Mouse (Mus musculus): ENCODE measurements at regions not wholly inside any gene's neighbourhood (a gene's known extent, or its start where the extent isn't known, plus 50 kb on each side); places are given as distances from the start of the nearest gene placed in this dataset.

DNA sequence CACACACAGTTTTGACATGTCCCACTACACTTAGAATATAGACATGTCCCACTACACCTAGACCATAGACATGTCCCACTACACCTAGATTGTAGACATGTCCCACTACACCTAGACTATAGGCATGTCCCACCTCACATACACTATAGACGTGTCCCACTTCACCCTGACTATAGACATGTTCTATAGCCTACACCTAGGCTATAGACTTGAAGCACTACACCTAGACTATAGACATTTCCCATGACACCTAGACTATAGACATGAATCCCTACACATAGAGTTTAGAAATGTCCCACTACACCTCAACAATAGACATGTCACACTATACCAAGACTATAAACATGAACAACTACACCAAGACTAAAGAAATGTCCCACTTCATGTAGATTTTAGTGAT lies 2580.9 kb downstream of the Gm37988 start:
- Histone ChIP-seq H3K36me3 (ENCODE audit: control insufficient read depth, insufficient read depth, low read length, poor library complexity, severe bottlenecking) (no peaks in the 10 kb centered on the region), H3K4me1 (ENCODE audit: control insufficient read depth, insufficient read depth, low read length) (no peaks in the 10 kb centered on the region), H3K4me3 (ENCODE audit: low read depth, low read length) (no peak overlapping the region), H3K9me3 (replicated peaks; ENCODE audit: control insufficient read depth, insufficient read depth, low read length, poor library complexity, severe bottlenecking) (no peaks in the 10 kb centered on the region; the same call in 1 of the 2 replicates), H3K9ac (ENCODE audit: low read depth, poor library complexity, severe bottlenecking) (no peak overlapping the region), H3K27ac (ENCODE audit: insufficient read depth, low read length) (no peak overlapping the region), H3K27me3 (ENCODE audit: control insufficient read depth, insufficient read depth, low read length, poor library complexity, severe bottlenecking) (no peaks in the 10 kb centered on the region)
- TF ChIP-seq EP300 (IDR thresholded peaks at IDR 0.05; ENCODE audit: insufficient read depth, low read depth, low read length), result no peak
- TF ChIP-seq POLR2A (IDR thresholded peaks at IDR 0.05; ENCODE audit: insufficient read depth, low read length), result no peak
- no peak for TF ChIP-seq CTCF (IDR thresholded peaks at IDR 0.05; ENCODE audit: low read depth, low read length)

DNA sequence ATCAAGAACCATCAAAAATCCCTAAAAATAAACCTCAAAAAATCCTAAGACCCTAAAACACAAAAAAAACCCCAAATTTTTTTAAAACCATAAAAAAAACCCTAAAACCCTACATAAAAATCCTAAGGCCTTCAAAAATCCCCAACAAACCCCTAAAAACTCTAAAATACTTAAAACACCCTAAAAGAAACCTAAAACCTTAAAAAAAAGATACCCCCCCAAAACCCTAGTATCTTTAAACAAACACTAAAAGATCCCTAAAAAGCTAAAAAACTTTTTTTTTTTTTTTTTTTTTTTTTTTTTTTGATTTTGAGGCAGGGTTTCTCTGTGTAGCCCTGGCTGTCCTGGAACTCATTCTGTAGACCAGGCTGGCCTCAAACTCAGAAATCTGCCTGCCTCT lies 2585.8 kb downstream of the Gm37988 start:
- TF ChIP-seq CTCF (IDR thresholded peaks at IDR 0.05; ENCODE audit: low read depth, low read length) (no peak), POLR2A (IDR thresholded peaks at IDR 0.05; ENCODE audit: insufficient read depth, low read length) (no peak), EP300 (IDR thresholded peaks at IDR 0.05; ENCODE audit: insufficient read depth, low read depth, low read length) (no peak)
- H3K9me3 ChIP-seq (replicated peaks; ENCODE audit: control insufficient read depth, insufficient read depth, low read length, poor library complexity, severe bottlenecking), result no peaks in the 10 kb centered on the region; the same call in 1 of the 2 replicates
- H3K4me1 ChIP-seq (ENCODE audit: control insufficient read depth, insufficient read depth, low read length), result no peaks in the 10 kb centered on the region

DNA sequence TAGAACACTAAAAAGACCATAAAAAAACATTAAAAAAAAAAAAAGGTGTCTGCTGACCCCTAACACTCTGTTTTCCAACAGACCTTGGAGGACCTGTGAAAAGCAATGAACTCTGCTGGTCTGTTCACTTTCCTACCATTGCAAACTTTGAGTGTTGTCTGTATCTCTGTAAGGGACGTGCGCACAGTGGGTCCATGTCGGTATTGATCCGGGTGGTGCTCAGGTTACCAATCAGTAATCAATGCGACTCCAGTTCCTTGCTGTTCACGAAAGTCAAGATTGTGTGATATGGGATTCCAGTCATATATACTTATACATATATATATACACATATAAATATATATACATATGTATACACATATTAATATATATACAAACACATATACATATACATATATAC lies 2586.5 kb downstream of the Gm37988 start:
- TF ChIP-seq EP300 (IDR thresholded peaks at IDR 0.05; ENCODE audit: insufficient read depth, low read depth, low read length) (no peak), POLR2A (IDR thresholded peaks at IDR 0.05; ENCODE audit: insufficient read depth, low read length) (no peak), CTCF (IDR thresholded peaks at IDR 0.05; ENCODE audit: low read depth, low read length) (no peak)
- H3K27ac ChIP-seq (ENCODE audit: insufficient read depth, low read length), result no peak overlapping the region
- H3K9me3 ChIP-seq (replicated peaks; ENCODE audit: control insufficient read depth, insufficient read depth, low read length, poor library complexity, severe bottlenecking), result no peaks in the 10 kb centered on the region; the same call in 1 of the 2 replicates
- H3K9ac ChIP-seq (ENCODE audit: low read depth, poor library complexity, severe bottlenecking), result no peak overlapping the region
- H3K4me1 ChIP-seq (ENCODE audit: control insufficient read depth, insufficient read depth, low read length), result no peaks in the 10 kb centered on the region
- no peaks in the 10 kb centered on the region for H3K27me3 ChIP-seq (ENCODE audit: control insufficient read depth, insufficient read depth, low read length, poor library complexity, severe bottlenecking)
- no peak overlapping the region for H3K4me3 ChIP-seq (ENCODE audit: low read depth, low read length)
- no peaks in the 10 kb centered on the region for H3K36me3 ChIP-seq (ENCODE audit: control insufficient read depth, insufficient read depth, low read length, poor library complexity, severe bottlenecking)

More for the DNA sequence above, 2585.8 kb downstream of the Gm37988 start:
- H3K36me3 ChIP-seq (ENCODE audit: control insufficient read depth, insufficient read depth, low read length, poor library complexity, severe bottlenecking), result no peaks in the 10 kb centered on the region
- no peak overlapping the region for H3K9ac ChIP-seq (ENCODE audit: low read depth, poor library complexity, severe bottlenecking)
- H3K27ac ChIP-seq (ENCODE audit: insufficient read depth, low read length), result no peak overlapping the region
- H3K27me3 ChIP-seq (ENCODE audit: control insufficient read depth, insufficient read depth, low read length, poor library complexity, severe bottlenecking), result no peaks in the 10 kb centered on the region
- H3K4me3 ChIP-seq (ENCODE audit: low read depth, low read length), result no peak overlapping the region

DNA sequence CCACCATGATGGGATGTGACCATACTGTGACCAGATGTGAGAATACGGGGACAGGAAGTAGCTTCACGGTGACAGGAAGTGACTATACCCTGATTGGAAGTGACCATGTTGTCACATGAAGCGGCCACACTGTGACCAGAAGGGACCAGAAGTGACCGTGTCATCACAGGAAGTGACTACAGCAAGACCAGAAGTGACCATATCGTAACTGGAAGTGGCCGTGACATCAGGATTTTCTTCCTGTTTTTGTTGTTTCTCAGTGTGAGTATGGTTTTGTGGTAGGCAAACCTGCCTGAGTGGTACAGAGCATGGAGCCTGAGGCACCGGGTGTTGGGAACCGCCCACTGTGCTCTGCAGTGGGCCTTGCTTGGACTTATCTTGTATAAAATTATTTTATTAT lies 2587.8 kb downstream of the Gm37988 start:
- no peak overlapping the region for H3K27ac ChIP-seq (ENCODE audit: insufficient read depth, low read length)
- no peak overlapping the region for H3K4me3 ChIP-seq (ENCODE audit: low read depth, low read length)
- no peaks in the 10 kb centered on the region; the same call in 1 of the 2 replicates for H3K9me3 ChIP-seq (replicated peaks; ENCODE audit: control insufficient read depth, insufficient read depth, low read length, poor library complexity, severe bottlenecking)
- H3K9ac ChIP-seq (ENCODE audit: low read depth, poor library complexity, severe bottlenecking), result no peak overlapping the region
- TF ChIP-seq POLR2A (IDR thresholded peaks at IDR 0.05; ENCODE audit: insufficient read depth, low read length) (no peak), CTCF (IDR thresholded peaks at IDR 0.05; ENCODE audit: low read depth, low read length) (no peak), EP300 (IDR thresholded peaks at IDR 0.05; ENCODE audit: insufficient read depth, low read depth, low read length) (no peak)
- no peaks in the 10 kb centered on the region for H3K27me3 ChIP-seq (ENCODE audit: control insufficient read depth, insufficient read depth, low read length, poor library complexity, severe bottlenecking)
- no peaks in the 10 kb centered on the region for H3K4me1 ChIP-seq (ENCODE audit: control insufficient read depth, insufficient read depth, low read length)
- H3K36me3 ChIP-seq (ENCODE audit: control insufficient read depth, insufficient read depth, low read length, poor library complexity, severe bottlenecking), result no peaks in the 10 kb centered on the region

DNA sequence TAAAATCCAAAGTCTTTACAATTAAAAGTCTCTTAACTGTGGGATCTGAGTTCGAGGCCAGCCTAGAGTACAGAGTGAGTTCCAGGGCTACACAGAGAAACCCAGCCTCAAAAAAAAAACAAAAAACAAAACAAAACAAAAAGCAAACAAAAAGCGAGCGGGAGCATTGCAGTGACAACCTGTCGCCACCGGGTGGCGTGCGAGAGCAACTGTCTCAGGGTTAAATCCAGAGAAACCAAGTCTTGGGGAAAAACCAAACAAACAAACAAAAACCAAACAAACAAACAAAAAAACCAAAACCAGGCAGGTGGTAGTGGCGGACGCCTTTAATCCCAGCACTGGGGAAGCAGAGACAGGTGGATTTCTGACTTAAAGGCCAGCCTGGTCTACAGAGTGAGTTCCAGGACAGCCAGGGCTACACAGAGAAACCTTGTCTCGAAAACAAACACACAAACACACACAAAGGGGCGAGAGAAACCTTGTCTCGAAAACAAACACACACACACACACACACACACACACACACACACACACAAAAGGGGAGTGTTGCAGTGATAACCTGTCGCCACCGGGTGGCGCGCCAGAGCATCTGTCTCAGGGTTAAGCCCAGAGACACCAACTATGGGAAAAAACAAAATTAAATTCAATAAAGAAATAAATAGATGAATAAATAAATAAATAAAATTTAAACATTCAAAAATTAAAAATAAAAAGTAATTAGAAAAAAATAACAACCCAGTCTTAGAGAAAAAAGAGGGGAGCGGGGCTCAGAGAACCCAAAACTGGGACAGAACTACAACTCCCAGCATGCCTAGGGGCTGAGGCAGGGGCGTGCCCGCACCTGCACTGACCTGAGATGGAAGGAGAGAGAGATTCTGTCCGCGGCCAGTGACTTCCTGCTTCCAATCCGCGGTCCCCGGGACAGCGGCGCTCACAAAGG lies 2589.4 kb downstream of the Gm37988 start:
- Histone ChIP-seq H3K36me3 (ENCODE audit: control insufficient read depth, insufficient read depth, low read length, poor library complexity, severe bottlenecking) (no peaks in the 10 kb centered on the region), H3K4me1 (ENCODE audit: control insufficient read depth, insufficient read depth, low read length) (no peaks in the 10 kb centered on the region), H3K9me3 (replicated peaks; ENCODE audit: control insufficient read depth, insufficient read depth, low read length, poor library complexity, severe bottlenecking) (no peaks in the 10 kb centered on the region), H3K27me3 (ENCODE audit: control insufficient read depth, insufficient read depth, low read length, poor library complexity, severe bottlenecking) (no peaks in the 10 kb centered on the region), H3K9ac (ENCODE audit: low read depth, poor library complexity, severe bottlenecking) (peak overlapping the region; percentile 80), H3K27ac (ENCODE audit: insufficient read depth, low read length) (peak overlapping the region; percentile 48), H3K4me3 (ENCODE audit: low read depth, low read length) (peak overlapping the region; percentile 88)
- no peak for TF ChIP-seq EP300 (IDR thresholded peaks at IDR 0.05; ENCODE audit: insufficient read depth, low read depth, low read length)
- TF ChIP-seq CTCF (IDR thresholded peaks at IDR 0.05; ENCODE audit: low read depth, low read length), result peak; percentile 82
